Mouse (Mus musculus) v-Abl transformed pro-B cells (cell line): ENCODE data around the gene Smyd2.

ENCODE experiments used
- in situ Hi-C, 2 experiments: fragments of 400-800 bp; cut with MboI; formaldehyde crosslinking; loops; one replicate each; pipeline ENCODE4 v1.15.1; 2025; ENCODE audit not compliant: unreplicated experiment in 2 of 2

Gene Smyd2

GRCm38 (mm10) chr1:189879965-189880364 is 42.2 kb downstream of the Smyd2 start:
- in situ Hi-C loops: loop anchor here (5.0 to 25.0 kb wide), 6 partner anchors 168 to 1007 kb away; no protein-coding TSS in a partner anchor

- in situ Hi-C loops: loop anchor here (5.0 to 25.0 kb wide), 3 partner anchors 167 to 1008 kb away; no protein-coding TSS in a partner anchor
Observed at GRCm38 (mm10) chr1:189879212-189879611, 43.0 kb downstream of the Smyd2 start.

DNA sequence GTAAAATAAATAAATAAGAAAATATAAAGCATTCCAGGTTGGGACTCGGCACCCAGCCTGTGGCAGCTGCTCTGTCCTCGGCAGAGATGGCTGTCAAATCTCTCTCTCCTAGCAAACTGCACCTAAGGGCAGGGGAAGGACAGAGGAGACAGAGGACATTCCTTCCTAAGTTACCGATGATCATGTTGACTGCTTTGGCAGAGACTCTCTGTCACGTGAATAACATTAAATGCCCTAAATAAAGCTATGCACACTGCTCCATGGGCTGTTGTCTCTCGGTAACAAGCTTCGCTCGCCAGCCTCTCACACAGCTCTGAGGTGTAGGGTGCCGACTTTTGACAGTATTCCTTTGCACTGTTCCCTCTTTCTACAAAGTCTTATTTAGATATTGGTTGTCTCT is 46.0 kb downstream of the Smyd2 start:
- in situ Hi-C loops: loop anchor here (5.0 to 25.0 kb wide), 3 partner anchors 164 to 1011 kb away; no protein-coding TSS in a partner anchor

- in situ Hi-C loops: loop anchor here (5.0 to 25.0 kb wide), 3 partner anchors 163 to 1012 kb away; no protein-coding TSS in a partner anchor
Observed at GRCm38 (mm10) chr1:189875439-189875861, 46.7 kb downstream of the Smyd2 start.

- in situ Hi-C loops: no loop called here
Observed at GRCm38 (mm10) chr1:189873591-189873990, 48.6 kb downstream of the Smyd2 start.

- in situ Hi-C loops: no loop called here
Observed at GRCm38 (mm10) chr1:189872050-189872449, 50.1 kb downstream of the Smyd2 start.

DNA sequence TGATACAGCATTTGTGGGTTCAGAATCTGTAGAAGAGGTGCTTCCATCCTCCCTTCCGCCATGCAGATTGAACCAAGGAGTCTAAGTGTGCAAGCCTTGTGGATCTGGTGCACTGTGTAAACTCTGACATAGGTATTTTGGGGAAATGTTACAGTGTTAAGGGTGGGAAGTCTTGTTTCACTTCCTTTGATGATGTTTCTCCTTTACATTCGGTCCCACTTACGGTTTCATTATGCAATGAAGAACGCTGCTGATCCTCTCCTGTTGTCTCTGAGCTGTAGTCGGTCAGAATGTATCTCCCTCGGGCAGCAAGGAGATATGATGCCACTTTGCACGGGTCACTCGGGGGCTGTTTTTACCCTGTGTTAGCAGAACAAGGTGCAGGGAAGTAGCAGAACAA is 50.5 kb downstream of the Smyd2 start:
- in situ Hi-C loops: no loop called here

DNA sequence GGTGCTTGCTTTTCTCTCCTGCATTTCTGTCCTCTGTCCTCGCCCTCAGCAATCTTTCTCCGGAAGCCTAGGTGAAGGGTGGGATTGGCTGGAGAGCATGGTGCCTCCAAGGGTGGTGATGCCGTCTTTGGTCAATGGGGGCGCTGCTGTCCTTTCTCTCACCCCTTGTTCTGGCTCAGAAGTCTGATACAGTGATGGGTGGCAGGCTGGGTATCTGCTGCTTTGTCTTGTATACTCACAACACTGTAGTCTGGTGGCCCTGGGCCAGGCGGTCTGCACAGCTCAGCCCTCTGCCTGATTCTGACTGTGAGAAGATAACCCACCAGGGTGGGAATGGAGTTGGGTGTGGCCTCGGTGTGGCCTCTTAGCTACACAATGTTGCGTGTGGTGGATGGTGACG is 51.6 kb downstream of the Smyd2 start:
- in situ Hi-C loops: no loop called here

GRCm38 (mm10) chr1:189869651-189870270 is 52.4 kb downstream of the Smyd2 start:
- in situ Hi-C loops: no loop called here

DNA sequence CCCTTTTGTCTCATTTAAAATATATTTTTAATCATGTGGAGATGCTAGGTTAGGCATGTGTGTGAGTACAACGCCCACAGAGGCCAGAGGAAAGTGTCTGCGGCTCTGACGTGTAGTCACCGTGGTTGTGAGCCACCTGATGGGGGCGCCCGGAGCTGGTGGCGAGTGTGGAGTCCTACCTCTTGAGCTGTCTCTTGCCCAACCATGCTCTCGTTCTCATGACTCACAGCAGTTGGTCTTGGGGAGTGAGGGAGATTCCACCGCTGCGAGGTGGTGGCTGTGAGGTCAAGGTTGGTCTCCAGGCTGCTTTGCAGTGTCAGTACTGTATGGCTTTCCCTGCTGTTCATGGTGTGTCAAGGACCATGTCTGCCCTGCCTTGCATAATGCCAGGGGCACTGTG is 54.1 kb downstream of the Smyd2 start:
- in situ Hi-C loops: no loop called here

DNA sequence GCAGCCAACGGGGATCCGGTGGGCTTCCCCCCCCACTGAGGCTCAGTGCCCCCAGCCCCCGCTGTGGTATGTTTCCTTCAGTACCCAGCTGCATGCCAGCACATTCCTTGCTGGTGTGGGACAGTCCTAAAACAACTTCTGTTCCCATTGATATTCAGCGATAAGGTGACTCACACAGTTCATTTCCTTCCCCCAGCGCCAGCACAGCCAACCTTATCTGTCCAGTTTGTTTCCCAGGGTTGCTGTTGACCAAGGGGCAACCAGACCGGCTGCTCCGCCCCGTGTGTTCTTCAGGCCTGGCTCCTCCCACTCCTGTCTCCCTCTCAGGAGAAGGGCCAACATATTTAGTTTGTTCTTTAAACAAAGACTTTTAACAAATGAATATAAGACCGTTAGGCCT is 54.7 kb downstream of the Smyd2 start:
- in situ Hi-C loops: no loop called here

GRCm38 (mm10) chr1:189867034-189867433 is 55.1 kb downstream of the Smyd2 start:
- in situ Hi-C loops: no loop called here

DNA sequence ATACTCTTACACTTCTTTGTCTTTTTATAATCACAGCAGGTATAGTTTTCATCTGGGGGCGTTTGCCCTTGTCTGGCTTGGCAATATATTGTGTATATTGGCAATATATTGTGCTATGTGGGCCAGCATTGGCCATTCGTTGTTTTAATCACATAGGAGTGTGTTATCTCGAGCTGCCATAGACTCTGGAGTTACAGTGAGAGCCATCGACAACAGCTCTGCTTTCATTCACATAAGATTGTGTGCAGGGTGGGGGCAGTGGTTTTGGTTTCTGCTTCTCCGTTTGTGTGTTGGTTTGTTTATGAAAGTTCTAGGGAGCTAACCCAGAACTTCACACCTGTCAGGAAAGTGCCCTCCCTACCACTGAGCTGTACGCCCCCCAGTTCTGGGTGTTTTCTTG is 55.5 kb downstream of the Smyd2 start:
- in situ Hi-C loops: no loop called here

GRCm38 (mm10) chr1:189864846-189865560 is 57.2 kb downstream of the Smyd2 start:
- in situ Hi-C loops: no loop called here

DNA sequence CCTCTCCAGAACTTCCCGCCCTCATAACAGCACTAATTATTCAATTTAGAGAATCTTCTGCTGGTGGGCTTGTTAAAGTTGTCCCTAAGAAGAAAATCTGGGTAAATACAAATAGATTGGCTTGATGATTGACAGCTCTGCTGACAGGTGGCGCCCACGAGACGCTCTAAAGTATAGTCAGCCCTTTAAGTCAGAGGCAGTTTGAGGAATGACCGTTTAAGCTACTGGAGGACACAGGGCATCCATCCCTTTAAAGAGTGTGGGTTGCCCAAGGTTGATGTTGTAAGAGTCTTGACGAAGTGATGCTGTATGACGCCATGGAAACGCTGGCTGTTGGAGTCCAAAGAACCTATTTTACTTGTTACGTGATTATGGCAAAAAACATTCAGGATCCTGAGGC is 57.9 kb downstream of the Smyd2 start:
- in situ Hi-C loops: no loop called here

DNA sequence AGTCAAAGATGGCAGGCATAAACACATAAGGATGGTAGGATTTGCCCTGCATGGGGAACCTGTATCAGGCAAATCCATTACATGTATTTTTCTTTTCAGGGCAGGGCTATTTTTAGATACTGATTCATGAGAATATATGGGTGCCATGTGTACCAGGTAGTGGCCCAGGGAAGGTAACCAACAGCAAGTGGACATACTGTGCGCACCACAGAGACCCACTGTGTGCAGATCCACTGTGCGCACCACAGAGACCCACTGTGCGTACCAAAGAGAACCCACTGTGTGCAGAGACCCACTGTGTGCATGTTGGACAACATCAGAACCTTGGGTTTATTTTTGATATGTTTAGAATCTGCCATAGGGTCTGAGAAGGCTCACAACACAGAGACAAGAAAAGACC is 58.4 kb downstream of the Smyd2 start:
- in situ Hi-C loops: no loop called here

- in situ Hi-C loops: no loop called here
Observed at GRCm38 (mm10) chr1:189860942-189861315, 61.2 kb downstream of the Smyd2 start.

DNA sequence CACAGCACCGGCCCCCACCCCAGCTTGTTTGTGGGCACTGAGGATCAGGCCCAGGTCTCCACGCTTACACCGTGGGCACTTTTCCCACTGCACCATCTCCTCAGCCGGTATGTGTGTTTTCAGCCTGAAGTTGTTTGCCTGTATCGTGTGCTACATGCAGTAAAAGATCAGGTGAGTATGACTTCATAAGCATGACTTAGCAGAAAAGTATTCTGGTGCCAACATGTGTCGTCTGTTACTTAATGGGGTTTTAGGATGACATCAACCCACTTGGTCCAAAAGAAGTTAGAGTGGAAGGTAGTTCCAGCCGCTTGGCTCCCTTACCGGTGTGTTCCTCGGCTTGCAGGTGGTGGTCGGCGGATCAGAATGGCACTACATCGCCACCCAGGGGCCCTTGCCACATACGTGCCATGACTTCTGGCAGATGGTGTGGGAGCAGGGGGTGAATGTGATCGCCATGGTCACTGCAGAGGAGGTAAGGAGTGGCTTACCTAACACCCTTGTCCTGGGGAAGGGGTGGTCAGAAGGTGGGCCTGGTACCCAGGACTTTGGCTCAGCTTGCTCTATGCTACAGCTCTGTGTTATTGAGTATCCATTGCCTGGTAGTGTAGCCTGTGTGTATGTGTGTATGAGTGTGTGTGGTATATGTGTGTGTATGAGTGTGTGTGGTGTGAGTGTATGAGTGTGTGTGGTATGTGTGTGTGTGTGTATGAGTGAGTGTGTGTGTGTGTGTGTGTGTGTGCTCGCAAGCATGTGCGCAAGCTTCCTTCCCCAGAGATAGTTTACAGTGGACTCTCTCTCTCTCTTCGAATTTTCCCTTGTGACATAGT is 61.8 kb downstream of the Smyd2 start:
- in situ Hi-C loops: no loop called here

- in situ Hi-C loops: no loop called here
Observed at GRCm38 (mm10) chr1:189858377-189858776, 63.8 kb downstream of the Smyd2 start.

DNA sequence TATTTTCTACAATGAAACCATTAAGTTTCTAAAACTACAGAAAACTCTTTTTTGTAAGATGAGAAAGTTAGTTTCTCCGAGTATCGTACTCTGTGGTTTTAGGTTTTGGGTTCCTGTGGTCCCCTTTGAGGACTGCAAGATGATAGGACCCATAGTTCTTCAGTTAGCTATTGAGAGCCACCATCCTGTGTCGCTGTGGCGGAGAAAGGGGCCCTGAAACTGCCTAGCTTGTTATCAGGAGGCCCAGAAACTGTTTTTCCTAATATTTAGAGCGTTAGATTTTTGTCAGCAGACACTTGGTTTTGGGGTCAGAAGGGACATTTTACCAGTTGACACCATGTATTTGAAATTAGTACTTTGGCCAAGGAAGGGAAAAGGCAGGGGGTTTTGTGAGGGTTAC is 66.4 kb downstream of the Smyd2 start:
- in situ Hi-C loops: no loop called here

- in situ Hi-C loops: no loop called here
Observed at GRCm38 (mm10) chr1:189854646-189855045, 67.5 kb downstream of the Smyd2 start.
